Mouse (Mus musculus): Measurements from ENCODE around the gene Dcbld2. TPM values are rescaled to one million over a fixed set of nuclear protein-coding genes. Genes with fewer than 3 reads are reported as not detected.

The Dcbld2 gene
- polyA plus RNA-seq, 1 experiment = 3.4 TPM

DNA sequence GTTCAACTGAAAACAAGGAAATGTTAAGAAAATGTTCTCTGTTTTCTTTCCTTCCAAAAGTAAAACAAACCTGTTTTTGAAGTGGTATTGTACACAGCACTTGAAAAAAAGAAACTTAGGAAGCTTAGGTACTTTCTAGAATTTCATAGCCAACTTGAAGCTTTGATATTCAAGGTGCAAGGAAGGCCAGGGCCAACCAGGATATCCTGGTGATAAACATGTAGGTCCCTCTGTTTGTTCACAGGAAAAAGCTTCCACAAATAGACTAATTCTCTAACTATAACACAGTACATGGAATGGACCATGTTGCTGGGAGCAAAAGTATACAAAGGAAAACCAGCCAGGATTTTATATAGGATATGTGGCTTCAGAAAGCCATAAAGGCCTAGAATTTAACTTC is 88.5 kb downstream of the Dcbld2 start:
- Histone ChIP-seq H3K27ac (ENCODE audit: control insufficient read depth, insufficient read depth, low read length) (no peak overlapping the region), H3K4me3 (ENCODE audit: control insufficient read depth, insufficient read depth, low read length) (no peak overlapping the region), H3K4me1 (replicated peaks; ENCODE audit: control insufficient read depth, insufficient read depth, low read length) (peaks cover 22% of the 10 kb centered on the region), H3K36me3 (ENCODE audit: control insufficient read depth, insufficient read depth, low read length) (no peaks in the 10 kb centered on the region), H3K27me3 (ENCODE audit: control insufficient read depth, insufficient read depth, low read length) (no peaks in the 10 kb centered on the region)
- DNase-seq = no peak
- no peak for TF ChIP-seq POLR2A (IDR thresholded peaks at IDR 0.05; ENCODE audit: control insufficient read depth, extremely low read depth, insufficient read depth, low read length, poor library complexity)
- no peak for TF ChIP-seq CTCF (IDR thresholded peaks at IDR 0.05; ENCODE audit: borderline replicate concordance, control insufficient read depth, extremely low read depth, insufficient read depth, low read length, poor library complexity)

DNA sequence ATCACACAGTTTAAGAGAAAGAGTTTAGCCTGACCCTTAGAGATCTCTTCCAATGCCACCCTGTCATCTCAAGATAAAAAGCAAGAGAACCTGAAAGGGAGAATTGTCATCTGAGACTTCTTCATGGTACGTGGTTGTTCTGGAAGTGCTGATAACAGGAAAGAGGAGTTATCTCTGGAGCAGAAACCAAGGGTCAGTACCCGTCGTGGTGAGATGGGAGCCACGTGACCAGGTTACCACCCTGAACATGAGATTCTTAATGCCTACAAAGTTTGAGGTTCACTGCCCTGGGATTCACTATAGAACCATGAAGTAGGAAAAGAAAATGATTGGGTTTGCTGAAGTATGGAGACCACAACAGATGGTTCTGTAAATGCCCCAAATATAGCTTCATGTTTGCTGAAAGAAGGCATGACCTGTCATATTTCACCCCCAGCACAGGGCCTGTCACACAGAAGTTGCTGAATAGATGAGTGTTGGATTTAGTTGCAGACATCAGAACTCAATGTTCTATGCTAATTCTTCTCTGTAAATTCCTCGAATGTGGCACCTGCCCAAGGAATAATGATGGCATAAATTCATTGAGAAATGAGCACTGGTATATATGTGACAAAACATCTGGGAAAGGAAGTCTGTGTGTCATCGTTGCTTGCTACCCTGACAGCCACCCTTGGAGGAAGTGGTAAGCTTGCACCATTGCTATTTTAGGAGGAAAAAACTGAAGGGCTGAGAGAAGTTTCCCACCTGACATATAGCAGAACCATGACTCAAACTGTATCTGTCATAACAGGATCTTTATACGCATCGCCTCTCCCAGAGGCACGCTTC is 89.9 kb downstream of the Dcbld2 start:
- WGBS = 21% methylated on average over 9 of the region's 9 CpGs
- H3K36me3 ChIP-seq (ENCODE audit: control insufficient read depth, insufficient read depth, low read length) = no peaks in the 10 kb centered on the region
- H3K4me1 ChIP-seq (replicated peaks; ENCODE audit: control insufficient read depth, insufficient read depth, low read length) = peaks cover 29% of the 10 kb centered on the region
- DNase-seq = peak; percentile 53
- TF ChIP-seq CTCF (IDR thresholded peaks at IDR 0.05; ENCODE audit: borderline replicate concordance, control insufficient read depth, extremely low read depth, insufficient read depth, low read length, poor library complexity) = no peak
- no peak for TF ChIP-seq POLR2A (IDR thresholded peaks at IDR 0.05; ENCODE audit: control insufficient read depth, extremely low read depth, insufficient read depth, low read length, poor library complexity)
- peak overlapping the region; percentile 91 for H3K27ac ChIP-seq (ENCODE audit: control insufficient read depth, insufficient read depth, low read length)
- no peaks in the 10 kb centered on the region for H3K27me3 ChIP-seq (ENCODE audit: control insufficient read depth, insufficient read depth, low read length)
- H3K4me3 ChIP-seq (ENCODE audit: control insufficient read depth, insufficient read depth, low read length) = no peak overlapping the region

DNA sequence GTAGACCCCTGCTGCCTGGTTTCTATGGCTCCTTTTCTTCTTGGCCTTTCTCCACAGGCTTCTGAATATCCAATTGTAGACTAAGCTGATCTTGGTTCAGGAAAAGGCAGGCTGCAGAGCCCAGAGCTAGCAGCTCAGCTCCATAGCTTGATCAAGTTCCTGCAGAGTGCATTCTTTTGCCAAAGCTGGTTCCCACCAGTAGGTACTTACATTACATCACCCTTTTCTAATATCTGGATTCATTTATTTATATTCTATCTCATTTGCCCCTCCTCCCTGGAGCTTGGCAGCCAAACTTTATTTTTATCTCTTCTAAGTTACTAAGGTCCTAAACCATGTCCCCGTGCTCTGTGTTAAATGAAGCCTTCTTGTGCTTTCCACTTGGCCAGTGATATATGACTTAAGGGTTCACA is 90.9 kb downstream of the Dcbld2 start:
- Histone ChIP-seq H3K4me3 (ENCODE audit: control insufficient read depth, insufficient read depth, low read length) (no peak overlapping the region), H3K27me3 (ENCODE audit: control insufficient read depth, insufficient read depth, low read length) (no peaks in the 10 kb centered on the region), H3K4me1 (replicated peaks; ENCODE audit: control insufficient read depth, insufficient read depth, low read length) (peaks cover 29% of the 10 kb centered on the region), H3K36me3 (ENCODE audit: control insufficient read depth, insufficient read depth, low read length) (no peaks in the 10 kb centered on the region), H3K27ac (ENCODE audit: control insufficient read depth, insufficient read depth, low read length) (peak overlapping the region; percentile 65)
- WGBS = 86% methylated on average over 1 of the region's 1 CpGs
- no peak for DNase-seq
- TF ChIP-seq POLR2A (IDR thresholded peaks at IDR 0.05; ENCODE audit: control insufficient read depth, extremely low read depth, insufficient read depth, low read length, poor library complexity) (no peak), CTCF (IDR thresholded peaks at IDR 0.05; ENCODE audit: borderline replicate concordance, control insufficient read depth, extremely low read depth, insufficient read depth, low read length, poor library complexity) (no peak)

DNA sequence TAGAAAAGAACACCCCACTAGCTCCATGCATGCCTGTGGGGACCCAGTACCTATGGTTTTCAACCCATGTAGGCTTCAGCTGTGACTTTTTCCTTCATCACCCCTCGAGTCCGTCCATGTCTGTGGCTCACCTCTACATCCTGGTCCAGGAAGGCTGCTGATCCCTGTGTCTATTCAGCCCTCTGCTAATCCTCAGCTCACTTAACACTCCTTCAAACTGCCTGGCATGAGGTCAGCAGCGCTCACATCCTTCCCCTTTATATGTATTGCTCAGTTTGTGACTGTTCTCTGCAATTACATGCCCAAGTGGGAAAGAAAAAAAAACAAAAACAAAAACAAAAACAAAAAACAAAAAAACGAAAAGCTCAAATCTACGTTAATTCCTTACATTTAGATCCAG is 91.4 kb downstream of the Dcbld2 start:
- Histone ChIP-seq H3K4me3 (ENCODE audit: control insufficient read depth, insufficient read depth, low read length) (no peak overlapping the region), H3K27me3 (ENCODE audit: control insufficient read depth, insufficient read depth, low read length) (no peaks in the 10 kb centered on the region), H3K36me3 (ENCODE audit: control insufficient read depth, insufficient read depth, low read length) (no peaks in the 10 kb centered on the region), H3K27ac (ENCODE audit: control insufficient read depth, insufficient read depth, low read length) (no peak overlapping the region), H3K4me1 (replicated peaks; ENCODE audit: control insufficient read depth, insufficient read depth, low read length) (peaks cover 29% of the 10 kb centered on the region)
- DNase-seq = no peak
- WGBS = 78% methylated on average over 5 of the region's 5 CpGs
- no peak for TF ChIP-seq POLR2A (IDR thresholded peaks at IDR 0.05; ENCODE audit: control insufficient read depth, extremely low read depth, insufficient read depth, low read length, poor library complexity)

DNA sequence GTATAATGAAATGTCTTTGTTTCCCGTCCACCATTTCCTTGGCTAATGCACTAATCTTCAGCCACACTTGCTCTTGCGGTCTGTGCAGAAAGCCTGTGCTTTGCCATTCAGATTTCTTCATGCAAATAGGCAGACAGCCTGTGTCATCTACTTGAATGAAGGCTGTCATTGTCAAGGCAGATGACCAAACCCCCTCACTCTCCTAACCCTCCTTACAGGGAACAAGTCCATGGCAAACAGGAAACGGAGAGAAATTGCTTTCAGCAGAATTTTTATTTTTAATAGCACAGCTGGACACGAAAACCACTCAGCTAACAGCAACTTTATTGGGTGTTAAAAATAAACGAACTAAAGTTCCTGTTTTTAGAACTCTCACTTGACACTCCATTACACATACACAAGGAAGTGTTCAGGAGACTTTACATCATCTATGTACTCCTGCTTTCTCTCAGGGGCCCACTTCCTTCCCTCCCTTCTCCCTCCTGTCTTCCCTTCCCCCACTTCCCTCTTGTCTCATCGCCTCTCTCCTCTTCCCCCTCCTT is 93.6 kb downstream of the Dcbld2 start:
- Histone ChIP-seq H3K4me3 (ENCODE audit: control insufficient read depth, insufficient read depth, low read length) (no peak overlapping the region), H3K27me3 (ENCODE audit: control insufficient read depth, insufficient read depth, low read length) (no peaks in the 10 kb centered on the region), H3K27ac (ENCODE audit: control insufficient read depth, insufficient read depth, low read length) (no peak overlapping the region), H3K36me3 (ENCODE audit: control insufficient read depth, insufficient read depth, low read length) (no peaks in the 10 kb centered on the region), H3K4me1 (replicated peaks; ENCODE audit: control insufficient read depth, insufficient read depth, low read length) (peaks cover 31% of the 10 kb centered on the region)
- WGBS = 11% methylated on average over 6 of the region's 6 CpGs
- DNase-seq = no peak
- no peak for TF ChIP-seq CTCF (IDR thresholded peaks at IDR 0.05; ENCODE audit: borderline replicate concordance, control insufficient read depth, extremely low read depth, insufficient read depth, low read length, poor library complexity)
- no peak for TF ChIP-seq POLR2A (IDR thresholded peaks at IDR 0.05; ENCODE audit: control insufficient read depth, extremely low read depth, insufficient read depth, low read length, poor library complexity)

DNA sequence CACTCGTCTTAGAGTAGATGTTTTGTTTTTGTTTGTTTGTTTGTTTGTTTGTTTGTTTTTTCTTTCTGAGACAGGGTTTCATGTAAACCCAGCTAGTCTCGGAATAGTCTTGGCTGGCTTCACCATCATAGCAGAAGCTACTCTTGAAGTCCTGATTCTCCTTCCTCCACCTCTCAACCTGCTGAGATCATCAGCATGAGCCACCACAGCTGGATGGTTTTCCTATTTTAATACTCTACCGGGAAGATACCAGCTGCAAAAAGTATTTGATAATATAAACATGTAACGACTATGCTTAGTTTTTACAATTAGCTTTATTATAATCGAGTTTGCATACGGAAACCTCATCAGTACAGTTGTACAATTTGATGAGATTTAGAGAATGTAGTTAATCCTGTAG is 94.3 kb downstream of the Dcbld2 start:
- H3K4me3 ChIP-seq (ENCODE audit: control insufficient read depth, insufficient read depth, low read length) = no peak overlapping the region
- WGBS = 75% methylated on average over 6 of the region's 6 CpGs
- peaks cover 32% of the 10 kb centered on the region for H3K4me1 ChIP-seq (replicated peaks; ENCODE audit: control insufficient read depth, insufficient read depth, low read length)
- no peak for TF ChIP-seq POLR2A (IDR thresholded peaks at IDR 0.05; ENCODE audit: control insufficient read depth, extremely low read depth, insufficient read depth, low read length, poor library complexity)
- no peak for TF ChIP-seq CTCF (IDR thresholded peaks at IDR 0.05; ENCODE audit: borderline replicate concordance, control insufficient read depth, extremely low read depth, insufficient read depth, low read length, poor library complexity)
- DNase-seq = no peak
- peak overlapping the region; percentile 51; the same call in 1 of the 2 replicates for H3K27ac ChIP-seq (ENCODE audit: control insufficient read depth, insufficient read depth, low read length)
- no peaks in the 10 kb centered on the region for H3K36me3 ChIP-seq (ENCODE audit: control insufficient read depth, insufficient read depth, low read length)
- H3K27me3 ChIP-seq (ENCODE audit: control insufficient read depth, insufficient read depth, low read length) = no peaks in the 10 kb centered on the region

All from thymus, adult 2 months (tissue).